Mouse (Mus musculus): ENCODE results near the gene Ndufaf4. TPM values are rescaled to one million over a fixed set of nuclear protein-coding genes. Genes with fewer than 3 reads are reported as not detected.
"Not testable (repeated sequence)": the region's sequence is repeated elsewhere in the genome, so short reads cannot be mapped to it uniquely, and the experiment has no call there.

Gene Ndufaf4
- 53.3 and 57.5 TPM in 2 replicates for polyA plus RNA-seq (2016; fragmentation: Nextera tagmentation; extraction: Ambion mirVana)

DNA sequence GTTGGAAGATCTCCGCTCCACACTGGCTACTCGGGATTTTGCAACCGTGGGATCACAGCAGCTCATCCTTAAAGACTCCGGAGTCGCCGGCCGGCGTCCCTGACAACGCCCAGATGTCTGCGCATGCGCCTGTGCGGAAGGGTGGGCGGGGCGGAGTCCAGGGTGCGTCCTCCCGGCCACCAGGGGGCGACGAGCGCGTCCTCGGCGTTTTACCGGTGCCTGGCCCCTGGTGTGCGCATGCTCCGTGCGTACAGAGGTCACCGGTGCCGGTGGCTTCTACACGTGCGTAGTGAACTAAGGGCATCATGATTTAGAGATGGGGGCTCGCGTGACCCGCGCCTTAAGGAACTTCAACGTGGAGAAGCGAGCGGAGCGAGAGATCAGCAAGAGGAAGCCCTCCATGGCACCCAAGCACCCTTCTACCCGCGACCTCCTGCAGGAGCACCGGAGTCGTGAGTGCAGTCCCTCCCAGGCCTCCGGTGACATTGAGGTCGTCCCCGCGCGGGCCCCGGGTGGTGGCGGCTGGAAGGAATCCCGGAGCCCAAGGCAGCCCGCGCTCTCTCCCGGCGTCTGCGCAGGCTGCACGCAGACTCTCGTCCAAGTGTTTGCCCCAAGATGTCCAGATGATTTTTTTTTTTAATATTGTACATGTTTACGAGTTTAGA lies at the start of gene Ndufaf4:
TSS of gene Ndufaf4 (plus strand) at position 233 of the 665 bp plus-strand sequence.
- DNase-seq (ENCODE audit: low spot score): peak; percentile 97
- peak within 1 kb of the TSS; percentile 78 for H3K4me3 ChIP-seq
- peaks cover 10% of the 10 kb centered on the region for H3K4me1 ChIP-seq (replicated peaks)
- peak within 1 kb of the TSS; percentile 91 for H3K27ac ChIP-seq
- no peaks in the 10 kb centered on the region for H3K27me3 ChIP-seq (ENCODE audit: insufficient read depth, poor library complexity, severe bottlenecking)
- WGBS: under 1% methylated on average over 58 of the region's 58 CpGs
- H3K36me3 ChIP-seq: peaks cover 27% of the 10 kb centered on the region
- no peaks in the 10 kb centered on the region for H3K9me3 ChIP-seq

DNA sequence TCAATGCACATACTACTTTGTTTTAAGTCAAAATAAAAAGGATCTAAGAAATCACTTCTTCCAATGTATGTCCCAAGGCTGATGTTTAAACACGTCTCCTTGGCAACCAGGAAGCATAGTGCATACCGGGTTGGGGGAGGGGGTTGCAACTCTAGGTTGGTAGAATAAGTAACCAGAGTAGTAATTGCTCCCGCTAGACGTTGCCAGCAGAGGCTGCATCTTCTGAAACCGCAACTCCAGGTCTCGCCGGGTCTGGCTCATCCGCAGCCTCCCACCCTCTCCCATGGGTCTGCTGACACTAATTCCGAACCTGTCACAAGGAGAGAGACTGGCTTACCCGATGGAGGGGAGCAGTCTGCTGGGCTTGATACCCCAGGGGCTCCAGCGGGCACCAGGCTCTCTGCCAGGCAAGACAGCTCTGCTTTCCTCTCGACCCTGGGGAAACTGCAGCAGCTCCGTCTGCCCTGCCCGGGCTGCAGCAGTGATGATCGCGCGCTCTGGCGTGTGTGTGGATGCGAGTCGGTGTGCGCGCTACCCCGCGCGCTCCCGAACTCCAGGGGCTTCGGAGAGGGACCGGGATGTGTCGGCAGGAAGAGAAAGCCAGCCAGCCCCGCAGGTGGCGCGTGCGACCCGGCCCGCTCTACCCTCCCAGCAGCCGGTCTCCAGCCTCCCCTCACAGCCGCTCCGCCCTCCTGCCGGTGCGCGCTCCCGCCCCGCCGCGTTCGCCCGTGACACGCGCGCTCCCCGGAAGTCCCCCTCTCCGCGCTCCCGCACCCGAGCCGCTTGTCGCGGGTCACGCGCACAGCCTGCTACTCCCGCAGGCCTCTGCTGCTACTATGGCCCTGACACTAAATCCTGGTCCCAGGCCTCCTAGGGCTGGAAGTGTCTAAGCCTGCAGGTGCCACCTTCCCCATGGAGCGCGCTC lies 47.2 kb upstream of the Ndufaf4 start, which contains the start of gene Klhl32:
TSS of gene Klhl32 (minus strand) at position 724 of the 925 bp plus-strand sequence.
- DNase-seq (ENCODE audit: low spot score): peak; percentile 84
- peak within 1 kb of the TSS; percentile 91 for H3K27ac ChIP-seq
- peak within 1 kb of the TSS; percentile 75 for H3K4me3 ChIP-seq
- no peaks in the 10 kb centered on the region for H3K36me3 ChIP-seq
- H3K27me3 ChIP-seq (ENCODE audit: insufficient read depth, poor library complexity, severe bottlenecking): no peaks in the 10 kb centered on the region
- under 1% methylated on average over 63 of the region's 63 CpGs for WGBS
- H3K4me1 ChIP-seq (replicated peaks): peaks cover 17% of the 10 kb centered on the region
- H3K9me3 ChIP-seq: no peaks in the 10 kb centered on the region

DNA sequence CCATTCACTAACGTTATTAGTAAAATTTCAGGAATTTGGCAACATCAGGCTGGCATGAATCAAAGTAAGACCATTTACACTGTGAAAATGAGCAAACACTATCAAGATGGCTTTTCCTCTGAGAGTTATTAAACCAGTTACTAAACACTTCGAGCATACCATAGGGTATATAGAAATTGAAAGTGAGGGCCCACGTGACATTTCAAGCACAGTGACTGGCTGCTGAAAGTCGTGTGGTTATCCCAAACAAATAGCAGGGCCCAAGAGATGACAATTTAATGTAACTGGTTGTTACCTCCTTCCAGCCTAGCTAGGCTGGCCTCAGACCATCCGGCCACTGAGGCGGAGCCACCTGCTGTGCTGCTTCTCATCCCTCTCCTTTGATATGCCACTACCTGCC lies 32.2 kb upstream of the Ndufaf4 start:
- H3K4me3 ChIP-seq: no peak overlapping the region
- H3K4me1 ChIP-seq (replicated peaks): no peaks in the 10 kb centered on the region
- H3K36me3 ChIP-seq: no peaks in the 10 kb centered on the region
- no peaks in the 10 kb centered on the region for H3K27me3 ChIP-seq (ENCODE audit: insufficient read depth, poor library complexity, severe bottlenecking)
- DNase-seq (ENCODE audit: low spot score): no peak
- no peaks in the 10 kb centered on the region for H3K9me3 ChIP-seq
- no peak overlapping the region for H3K27ac ChIP-seq
- 48% methylated on average over 6 of the region's 6 CpGs for whole genome bisulfite sequencing

DNA sequence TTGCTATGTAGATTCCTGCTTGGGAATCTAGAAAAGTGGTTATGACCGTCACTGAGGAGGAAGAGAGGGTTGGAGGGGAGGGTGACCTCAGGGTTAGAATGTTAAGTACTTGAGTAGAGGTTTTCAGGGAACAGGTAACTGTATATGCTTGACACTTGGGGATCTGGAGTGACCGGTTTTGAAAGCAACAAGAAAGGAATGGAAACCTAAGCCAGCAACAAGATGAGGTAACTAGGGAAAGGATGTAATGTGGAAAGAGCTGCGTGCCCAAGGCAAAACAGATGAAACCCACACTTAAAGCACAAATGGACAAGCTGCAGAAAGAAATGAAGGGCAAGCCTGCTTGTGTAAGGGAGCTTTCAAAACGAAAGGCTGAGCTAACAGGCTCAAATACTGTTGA lies 28.7 kb upstream of the Ndufaf4 start:
- DNase-seq (ENCODE audit: low spot score): no peak
- no peak overlapping the region for H3K27ac ChIP-seq
- 73% methylated on average over 4 of the region's 4 CpGs for WGBS
- no peaks in the 10 kb centered on the region for H3K27me3 ChIP-seq (ENCODE audit: insufficient read depth, poor library complexity, severe bottlenecking)
- no peak overlapping the region for H3K4me3 ChIP-seq
- no peaks in the 10 kb centered on the region for H3K4me1 ChIP-seq (replicated peaks)
- H3K9me3 ChIP-seq: no peaks in the 10 kb centered on the region
- no peaks in the 10 kb centered on the region for H3K36me3 ChIP-seq

DNA sequence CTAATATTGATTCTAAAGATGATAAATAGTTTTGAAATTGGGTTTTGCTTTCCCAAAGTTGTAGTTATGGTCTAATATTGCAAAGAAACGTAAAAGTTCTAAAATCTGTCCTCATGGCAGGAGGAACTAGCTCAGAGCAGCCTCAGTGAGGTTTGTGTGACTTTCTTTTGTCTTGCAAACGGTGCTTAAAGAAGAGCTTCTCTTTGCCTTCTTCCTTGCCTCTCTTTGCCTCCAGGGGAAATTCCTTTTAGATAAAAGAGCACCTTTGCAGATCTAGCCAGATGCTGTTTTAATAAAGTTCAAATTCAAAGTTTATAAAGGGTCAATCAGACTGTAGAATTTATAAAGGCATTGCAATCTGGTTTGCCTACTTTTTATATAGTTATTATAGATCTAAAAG lies 8.5 kb upstream of the Ndufaf4 start:
- H3K27me3 ChIP-seq (ENCODE audit: insufficient read depth, poor library complexity, severe bottlenecking); H3K4me3 ChIP-seq; H3K4me1 ChIP-seq (replicated peaks); H3K36me3 ChIP-seq; H3K9me3 ChIP-seq; H3K27ac ChIP-seq; DNase-seq (ENCODE audit: low spot score): not testable (repeated sequence)
- 33% methylated on average over 2 of the region's 2 CpGs for WGBS

DNA sequence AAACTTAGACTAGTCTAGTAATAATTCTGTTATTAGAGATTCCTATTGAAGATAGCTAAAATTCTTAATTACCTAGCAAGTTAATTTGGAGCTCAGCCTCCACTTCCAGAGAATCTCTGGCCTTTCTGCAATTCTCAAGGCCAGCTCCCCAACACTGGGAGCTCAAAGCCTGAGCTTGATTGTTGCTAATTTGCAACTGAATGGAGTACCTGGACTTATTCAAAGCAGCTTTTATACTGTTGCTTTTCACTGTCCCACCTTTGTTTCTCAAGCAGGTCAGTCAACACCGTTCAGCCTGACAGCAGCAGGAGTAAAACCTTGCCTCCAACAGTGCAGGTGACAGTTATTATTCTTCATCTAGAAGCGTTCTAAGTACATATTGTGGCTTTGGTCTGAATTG lies 5.6 kb upstream of the Ndufaf4 start:
- not testable (repeated sequence) for H3K4me1 ChIP-seq (replicated peaks); H3K4me3 ChIP-seq; H3K27ac ChIP-seq; DNase-seq (ENCODE audit: low spot score); H3K9me3 ChIP-seq; H3K27me3 ChIP-seq (ENCODE audit: insufficient read depth, poor library complexity, severe bottlenecking); H3K36me3 ChIP-seq
- WGBS: 63% methylated on average over 2 of the region's 2 CpGs

DNA sequence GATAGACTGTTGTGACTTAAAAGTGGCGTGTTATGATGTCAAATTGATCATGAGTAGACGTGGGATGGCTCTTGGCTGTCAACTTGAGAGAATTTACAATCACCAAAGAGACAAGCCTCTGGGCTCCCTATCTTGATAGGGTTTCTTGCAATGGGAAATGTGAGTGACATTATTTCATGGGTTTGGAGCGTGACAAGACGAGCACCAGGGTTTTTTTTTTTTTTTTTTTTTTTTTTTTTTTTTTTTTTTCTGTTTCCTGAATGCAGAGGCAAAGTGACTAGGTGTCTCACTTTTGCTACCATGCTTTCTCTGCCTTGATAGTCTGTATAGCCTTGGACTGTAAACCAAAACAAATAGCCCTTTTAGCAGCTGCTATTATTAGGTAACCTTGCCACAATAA lies 3.3 kb upstream of the Ndufaf4 start:
- H3K27ac ChIP-seq: no peak overlapping the region
- no peaks in the 10 kb centered on the region for H3K27me3 ChIP-seq (ENCODE audit: insufficient read depth, poor library complexity, severe bottlenecking)
- H3K36me3 ChIP-seq: no peaks in the 10 kb centered on the region
- H3K9me3 ChIP-seq: peaks cover 9% of the 10 kb centered on the region; the same call in 1 of the 2 replicates
- WGBS: 92% methylated on average over 4 of the region's 4 CpGs
- peaks cover 10% of the 10 kb centered on the region for H3K4me1 ChIP-seq (replicated peaks)
- H3K4me3 ChIP-seq: no peak overlapping the region
- DNase-seq (ENCODE audit: low spot score): no peak

DNA sequence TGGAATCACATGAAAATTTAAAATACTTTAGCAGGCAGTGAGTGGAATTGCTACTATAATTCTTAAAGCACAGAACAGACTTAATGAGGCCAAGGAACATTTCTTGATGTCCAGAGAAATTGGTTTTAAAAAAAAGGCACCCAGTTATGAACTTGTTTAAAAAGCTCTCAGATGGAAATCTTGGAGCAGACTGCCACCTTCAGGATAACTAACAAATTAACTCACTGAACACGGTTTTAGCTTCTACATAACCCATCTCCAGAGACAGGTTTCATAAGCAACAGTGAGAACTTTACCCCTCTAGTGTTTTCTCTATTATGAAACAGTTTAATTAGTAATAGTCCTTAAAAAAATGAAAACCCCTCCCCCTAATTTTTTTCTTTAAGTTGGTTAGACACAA lies 1.1 kb upstream of the Ndufaf4 start:
- H3K4me1 ChIP-seq (replicated peaks): peaks cover 10% of the 10 kb centered on the region
- H3K4me3 ChIP-seq: peak overlapping the region; percentile 78; the same call in 1 of the 2 replicates
- no peak for DNase-seq (ENCODE audit: low spot score)
- H3K36me3 ChIP-seq: peaks cover 15% of the 10 kb centered on the region
- H3K27me3 ChIP-seq (ENCODE audit: insufficient read depth, poor library complexity, severe bottlenecking): no peaks in the 10 kb centered on the region
- no peak overlapping the region for H3K27ac ChIP-seq
- WGBS: 0% methylated on average over 1 of the region's 1 CpGs
- H3K9me3 ChIP-seq: 0 out of 2 replicates have a peak, but pooled peaks cover 3% of the 10 kb centered on the region

DNA sequence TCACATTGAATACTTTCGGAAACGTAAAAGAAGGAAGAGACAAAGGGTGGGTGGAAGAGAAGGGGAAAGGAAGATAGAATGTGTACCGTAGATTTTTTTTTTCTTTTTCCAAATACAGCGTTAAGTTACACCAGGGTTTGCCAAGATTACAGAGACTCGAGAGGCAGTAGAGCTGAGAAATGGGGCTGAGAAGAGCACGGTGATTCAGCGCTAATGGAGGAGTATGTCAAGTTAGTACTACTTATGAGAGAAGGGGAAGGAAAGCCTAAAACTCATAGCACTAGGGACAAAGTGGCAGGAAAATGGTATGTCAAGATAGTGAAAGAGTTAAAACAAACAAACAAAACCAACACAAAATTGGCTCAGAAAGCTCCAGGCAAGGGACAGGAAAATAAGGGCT lies 532 bp upstream of the Ndufaf4 start:
- peak overlapping the region; percentile 78 for H3K4me3 ChIP-seq
- no peaks in the 10 kb centered on the region for H3K27me3 ChIP-seq (ENCODE audit: insufficient read depth, poor library complexity, severe bottlenecking)
- no peak for DNase-seq (ENCODE audit: low spot score)
- peaks cover 21% of the 10 kb centered on the region for H3K36me3 ChIP-seq
- H3K4me1 ChIP-seq (replicated peaks): peaks cover 10% of the 10 kb centered on the region
- 20% methylated on average over 7 of the region's 7 CpGs for WGBS
- H3K27ac ChIP-seq: 0 out of 2 replicates have a peak overlapping the region, but pooled peaks have one; percentile 91
- 0 out of 2 replicates have a peak, but pooled peaks cover 2% of the 10 kb centered on the region for H3K9me3 ChIP-seq

DNA sequence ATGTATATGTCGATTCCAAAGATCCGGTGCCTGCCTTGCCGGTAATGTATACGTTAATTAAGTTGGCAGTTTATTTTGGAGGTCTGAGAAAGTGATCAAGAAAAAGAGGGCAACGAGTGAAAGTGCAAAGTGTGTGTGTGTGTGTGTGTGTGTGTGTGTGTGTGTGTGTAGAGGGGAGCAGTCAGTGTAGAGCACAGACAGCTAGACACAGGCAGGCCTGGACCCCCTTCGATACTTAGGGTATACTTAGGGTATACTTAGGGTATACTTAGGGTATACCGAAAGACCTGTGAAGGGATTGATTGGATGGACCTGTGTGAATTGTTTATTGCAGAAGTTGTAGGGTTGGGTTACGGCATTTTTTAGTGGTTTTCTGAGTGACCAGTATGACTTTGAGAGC lies 753 bp downstream of the Ndufaf4 start:
- Histone ChIP-seq H3K36me3 (peaks cover 33% of the 10 kb centered on the region), H3K4me3 (peak overlapping the region; percentile 78), H3K27me3 (ENCODE audit: insufficient read depth, poor library complexity, severe bottlenecking) (no peaks in the 10 kb centered on the region), H3K4me1 (replicated peaks) (peaks cover 10% of the 10 kb centered on the region), H3K9me3 (no peaks in the 10 kb centered on the region), H3K27ac (peak overlapping the region; percentile 91; the same call in 1 of the 2 replicates)
- DNase-seq (ENCODE audit: low spot score): peak; percentile 7
- WGBS: 35% methylated on average over 8 of the region's 8 CpGs

DNA sequence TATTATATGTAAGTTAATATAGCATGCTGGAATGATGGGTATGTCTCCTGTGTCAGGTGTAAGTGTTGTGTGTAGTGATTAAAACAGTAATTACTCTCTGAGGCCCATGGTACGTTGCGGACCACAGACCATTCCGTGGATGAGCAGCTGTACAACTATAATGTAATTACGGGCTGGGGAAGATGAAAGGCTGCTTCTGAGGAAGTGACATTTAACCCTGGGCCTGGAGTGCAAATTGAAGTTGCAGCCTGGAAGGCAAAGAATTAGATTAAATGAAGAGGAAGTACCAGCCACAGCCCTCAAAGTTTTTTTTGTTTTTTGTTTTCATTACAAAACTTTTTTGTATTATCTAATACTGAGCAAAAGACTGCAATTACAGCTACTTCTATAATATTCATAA lies 1.3 kb downstream of the Ndufaf4 start:
- no peak for DNase-seq (ENCODE audit: low spot score)
- no peaks in the 10 kb centered on the region for H3K9me3 ChIP-seq
- peak overlapping the region; percentile 78 for H3K4me3 ChIP-seq
- H3K27me3 ChIP-seq (ENCODE audit: insufficient read depth, poor library complexity, severe bottlenecking): no peaks in the 10 kb centered on the region
- WGBS: 46% methylated on average over 4 of the region's 4 CpGs
- H3K27ac ChIP-seq: no peak overlapping the region
- peaks cover 37% of the 10 kb centered on the region for H3K36me3 ChIP-seq
- H3K4me1 ChIP-seq (replicated peaks): peaks cover 10% of the 10 kb centered on the region

DNA sequence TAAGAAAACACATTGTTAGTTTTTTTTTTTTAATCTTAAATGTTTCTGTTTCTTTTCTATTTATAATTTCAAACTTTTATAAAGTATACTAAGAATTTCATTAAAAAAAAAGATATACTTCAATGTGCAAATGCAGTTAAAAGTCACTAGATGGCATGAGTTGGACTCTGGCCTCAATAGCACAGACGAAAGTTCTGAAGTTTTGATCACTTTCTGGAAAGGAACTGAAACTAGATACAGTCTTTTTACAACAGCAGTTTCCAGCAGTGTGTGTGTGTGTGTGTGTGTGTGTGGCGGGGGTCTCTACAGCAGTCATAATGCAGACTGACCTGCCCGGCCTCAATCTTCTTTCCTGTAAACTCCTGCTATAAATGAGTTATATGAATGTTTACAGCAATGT lies 9.9 kb downstream of the Ndufaf4 start:
- no peaks in the 10 kb centered on the region for H3K27me3 ChIP-seq (ENCODE audit: insufficient read depth, poor library complexity, severe bottlenecking)
- H3K27ac ChIP-seq: no peak overlapping the region
- 76% methylated on average over 3 of the region's 3 CpGs for WGBS
- H3K9me3 ChIP-seq: no peaks in the 10 kb centered on the region
- H3K4me1 ChIP-seq (replicated peaks): no peaks in the 10 kb centered on the region
- no peak overlapping the region for H3K4me3 ChIP-seq
- DNase-seq (ENCODE audit: low spot score): no peak
- H3K36me3 ChIP-seq: peaks cover 12% of the 10 kb centered on the region

DNA sequence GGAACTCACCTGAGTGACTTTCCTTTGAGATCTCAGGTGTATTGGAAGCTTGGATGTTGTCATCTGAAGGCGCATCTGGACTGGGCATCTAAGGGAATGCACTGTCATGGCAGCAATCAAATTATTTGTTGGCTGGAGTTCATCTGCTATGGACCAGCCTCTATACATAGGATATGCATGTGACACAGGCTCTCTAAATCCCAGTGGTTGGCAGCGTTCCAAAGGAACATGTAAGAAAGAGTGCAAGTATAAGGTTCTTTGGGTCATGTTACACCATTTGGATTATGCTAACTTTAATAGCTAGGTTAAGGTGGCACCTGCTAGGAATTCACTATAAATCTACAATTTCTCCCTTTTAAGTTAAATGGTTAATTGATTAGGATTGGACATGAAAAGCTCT lies 17.7 kb downstream of the Ndufaf4 start:
- H3K27me3 ChIP-seq (ENCODE audit: insufficient read depth, poor library complexity, severe bottlenecking): no peaks in the 10 kb centered on the region
- H3K36me3 ChIP-seq: no peaks in the 10 kb centered on the region
- WGBS: 93% methylated on average over 2 of the region's 2 CpGs
- DNase-seq (ENCODE audit: low spot score): no peak
- no peak overlapping the region for H3K27ac ChIP-seq
- no peak overlapping the region for H3K4me3 ChIP-seq
- no peaks in the 10 kb centered on the region for H3K4me1 ChIP-seq (replicated peaks)
- H3K9me3 ChIP-seq: no peaks in the 10 kb centered on the region
